Mouse (Mus musculus) Muller cell, postnatal 12 days (primary cell): Measurements from ENCODE around the gene Lin54.
A peak's percentile ranks its signal among the peaks of the same experiment; 100 is the strongest.
"Not testable (repeated sequence)": the region's sequence is repeated elsewhere in the genome, so short reads cannot be mapped to it uniquely, and the experiment has no call there.

Experiments used
- DNase-seq: peaks from one replicate; pipeline ENCODE4 v3.0.0-alpha.2; 2015; ENCODE audit errors: inconsistent ontology term

The Lin54 gene

DNA sequence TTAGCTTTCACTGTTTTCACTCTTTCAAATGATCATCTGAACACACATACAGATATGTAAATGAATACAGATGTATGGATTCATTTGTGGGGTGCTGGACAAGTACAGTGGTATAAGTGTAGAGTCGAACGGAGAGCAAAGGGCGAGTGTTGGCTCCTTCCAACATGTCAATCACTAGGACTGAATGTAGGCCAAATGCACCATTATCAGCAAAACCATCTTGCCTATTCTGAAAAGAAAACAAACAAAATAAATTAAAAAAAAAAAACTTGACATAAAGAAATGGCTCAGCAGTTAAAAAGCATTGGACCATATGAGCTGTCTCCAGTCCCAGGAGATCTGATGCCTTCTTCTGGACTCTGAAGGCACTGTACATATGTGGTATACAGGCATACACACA is 12.2 kb downstream of the Lin54 start:
- no peak for DNase-seq

- DNase-seq, result no peak
Observed at GRCm38 (mm10) chr5:100487120-100487519, 13.3 kb downstream of the Lin54 start.

GRCm38 (mm10) chr5:100483569-100483968 is 16.9 kb downstream of the Lin54 start:
- no peak for DNase-seq

DNA sequence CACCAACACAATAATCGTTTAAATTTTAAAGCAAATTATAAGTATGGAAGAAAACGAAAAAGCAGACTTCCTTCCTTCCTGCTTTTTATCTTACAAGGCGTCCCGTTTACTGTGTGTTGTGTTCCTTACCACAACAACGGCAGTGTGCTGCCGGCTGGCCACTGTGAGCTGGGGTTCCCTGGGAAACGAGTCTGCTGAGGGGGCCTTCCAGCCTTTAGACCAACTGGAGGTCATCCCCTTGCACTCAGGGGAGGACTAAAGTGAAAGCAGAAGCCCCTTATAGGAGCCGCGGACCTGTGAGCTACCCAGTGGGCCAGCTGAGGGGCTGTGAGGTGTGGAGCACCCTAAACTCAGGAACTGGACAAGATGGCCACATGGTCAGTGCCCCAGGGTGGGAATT is 22.8 kb downstream of the Lin54 start:
- no peak for DNase-seq

GRCm38 (mm10) chr5:100476328-100476727 is 24.1 kb downstream of the Lin54 start:
- DNase-seq, result no peak

GRCm38 (mm10) chr5:100467336-100467735 is 33.1 kb downstream of the Lin54 start:
- no peak for DNase-seq

DNA sequence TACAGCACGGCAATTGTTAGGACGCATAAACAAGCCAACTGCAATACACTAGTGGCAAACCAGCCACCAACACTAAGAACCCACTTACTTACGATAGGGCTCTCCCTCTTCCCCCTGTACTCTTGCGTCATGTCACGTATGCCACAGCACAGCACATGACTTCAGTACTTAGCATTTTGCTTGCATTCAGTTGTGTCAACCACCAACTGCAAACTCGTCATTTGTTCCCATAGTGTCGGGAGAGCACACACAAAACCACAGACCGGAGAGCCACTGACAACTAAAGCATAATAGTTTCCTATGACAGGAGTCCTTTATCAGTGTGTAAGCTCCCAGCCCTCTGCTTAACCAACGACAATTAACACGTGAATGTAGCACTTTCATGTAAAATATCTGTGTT is 33.8 kb downstream of the Lin54 start:
- DNase-seq, result no peak

GRCm38 (mm10) chr5:100462374-100462773 is 38.1 kb downstream of the Lin54 start:
- DNase-seq, result no peak

DNA sequence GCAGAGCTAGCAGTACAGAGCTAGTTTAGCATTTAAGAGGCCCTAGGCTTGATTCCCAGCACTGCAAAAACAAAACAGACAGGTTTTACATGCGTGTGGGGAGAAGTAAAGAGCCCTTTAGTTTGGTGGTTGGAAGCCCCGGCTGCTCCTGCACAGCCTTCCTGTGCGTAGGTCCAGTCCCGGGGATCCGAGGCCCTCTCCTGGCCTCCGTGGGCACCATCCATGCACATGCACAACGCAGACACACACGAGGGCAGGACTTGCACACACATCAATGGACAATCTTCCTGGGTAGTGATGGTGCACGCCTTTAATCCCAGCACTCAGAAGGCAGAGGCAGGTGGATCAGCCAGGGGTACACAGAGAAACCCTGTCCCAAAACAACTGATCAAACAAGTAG is 38.9 kb downstream of the Lin54 start:
- DNase-seq, result no peak

DNA sequence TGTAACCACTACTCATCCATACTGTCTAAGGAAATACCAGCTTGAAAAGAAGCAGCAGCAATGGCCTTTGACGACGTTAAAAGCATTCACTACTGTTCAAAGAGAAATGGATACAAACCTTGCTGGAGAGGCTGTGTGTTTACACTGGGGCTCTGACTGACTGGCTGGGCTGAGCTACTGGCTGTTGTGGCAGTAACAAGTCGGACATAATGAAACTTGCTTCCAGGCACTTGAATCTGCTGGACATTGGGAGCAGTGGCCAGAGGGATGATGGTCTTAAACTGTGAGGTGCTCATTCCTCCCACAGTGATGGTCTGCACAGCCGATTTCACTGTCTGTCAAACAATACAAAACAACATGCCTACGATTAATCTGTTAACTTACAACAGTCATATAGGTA is 41.0 kb downstream of the Lin54 start:
- no peak for DNase-seq

DNA sequence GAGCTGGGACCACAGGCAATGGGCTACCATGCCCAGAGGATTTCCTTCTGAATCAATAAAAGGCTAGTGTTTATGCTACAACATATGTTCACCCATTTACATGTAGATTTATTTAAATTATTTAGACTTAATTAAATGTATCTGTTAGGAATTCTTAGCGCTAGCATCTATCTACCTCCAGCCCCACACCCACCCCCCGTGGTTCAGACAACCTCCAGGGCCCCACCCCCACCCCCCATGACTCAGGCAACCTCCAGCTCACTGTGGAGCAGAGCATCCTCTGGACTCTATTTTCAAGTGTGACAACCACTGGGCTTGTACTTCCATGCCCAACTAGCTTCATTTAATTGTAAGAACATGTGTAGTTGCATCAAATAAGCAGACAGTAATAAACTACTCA is 48.6 kb downstream of the Lin54 start:
- DNase-seq, result no peak

DNA sequence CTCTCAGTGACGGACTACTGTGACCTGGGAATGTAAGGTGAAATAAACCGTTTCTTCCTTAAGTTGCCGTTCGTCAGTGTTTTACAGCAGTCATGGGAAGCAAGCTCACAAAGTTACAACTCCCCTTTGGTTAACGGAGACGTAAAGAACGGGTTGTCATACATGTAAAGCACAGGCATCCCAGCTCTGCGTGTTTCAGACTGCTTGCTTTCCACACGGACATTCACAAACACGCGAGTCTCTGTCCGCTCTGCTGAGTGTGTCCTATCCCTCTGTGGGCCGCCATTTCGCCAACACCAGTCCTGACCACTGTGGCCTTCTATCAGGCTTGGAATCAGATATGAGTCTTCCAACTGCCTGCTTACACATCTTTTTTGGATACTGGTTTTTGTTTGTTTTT is 61.6 kb downstream of the Lin54 start:
- DNase-seq, result no peak

DNA sequence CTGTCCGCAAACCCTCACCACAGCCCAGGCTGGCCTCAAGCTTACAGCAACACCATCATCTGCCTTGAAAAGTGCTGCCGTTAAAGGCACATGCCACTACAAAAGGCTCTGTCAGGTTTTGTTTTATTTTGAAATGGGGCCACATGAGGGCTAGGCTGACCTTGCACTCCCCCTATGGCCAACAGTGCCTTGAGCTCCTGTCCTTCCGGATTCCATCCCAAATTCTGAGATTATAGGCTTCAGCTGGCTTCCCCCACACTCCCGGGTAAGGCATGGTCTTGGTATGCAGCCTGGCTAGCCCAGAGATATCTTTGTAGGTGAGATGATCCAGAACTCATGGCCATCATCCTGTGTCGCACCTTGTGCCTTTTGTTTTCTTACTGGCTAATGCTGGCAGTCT is 62.5 kb downstream of the Lin54 start:
- no peak for DNase-seq

GRCm38 (mm10) chr5:100437086-100437485 is 63.4 kb downstream of the Lin54 start:
- no peak for DNase-seq

DNA sequence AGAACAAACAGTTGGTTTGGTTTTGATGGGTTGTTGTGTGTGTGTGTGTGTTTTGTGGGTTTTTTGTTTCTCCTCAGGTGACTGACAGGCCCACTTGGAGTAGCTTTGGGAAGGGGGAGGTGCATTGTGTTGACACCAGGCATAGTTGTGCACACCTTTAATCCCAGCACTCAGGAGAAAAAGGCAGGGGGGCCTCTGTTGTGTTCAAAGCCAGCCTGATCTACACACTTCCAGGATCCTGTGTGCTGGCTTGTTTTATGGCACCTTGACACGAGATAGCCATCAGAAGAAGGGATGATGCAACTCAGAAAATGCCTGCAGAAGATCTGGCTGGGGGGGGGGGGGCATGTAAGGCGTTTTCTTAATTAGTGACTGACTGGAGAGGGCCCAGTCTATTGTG is 69.5 kb downstream of the Lin54 start:
- DNase-seq, result no peak

GRCm38 (mm10) chr5:100430076-100430390 is 70.4 kb downstream of the Lin54 start:
- DNase-seq, result no peak

GRCm38 (mm10) chr5:100429344-100430075 is 70.9 kb downstream of the Lin54 start:
- DNase-seq, result peak; percentile 98

GRCm38 (mm10) chr5:100428734-100429343 is 71.6 kb downstream of the Lin54 start:
- no peak for DNase-seq

DNA sequence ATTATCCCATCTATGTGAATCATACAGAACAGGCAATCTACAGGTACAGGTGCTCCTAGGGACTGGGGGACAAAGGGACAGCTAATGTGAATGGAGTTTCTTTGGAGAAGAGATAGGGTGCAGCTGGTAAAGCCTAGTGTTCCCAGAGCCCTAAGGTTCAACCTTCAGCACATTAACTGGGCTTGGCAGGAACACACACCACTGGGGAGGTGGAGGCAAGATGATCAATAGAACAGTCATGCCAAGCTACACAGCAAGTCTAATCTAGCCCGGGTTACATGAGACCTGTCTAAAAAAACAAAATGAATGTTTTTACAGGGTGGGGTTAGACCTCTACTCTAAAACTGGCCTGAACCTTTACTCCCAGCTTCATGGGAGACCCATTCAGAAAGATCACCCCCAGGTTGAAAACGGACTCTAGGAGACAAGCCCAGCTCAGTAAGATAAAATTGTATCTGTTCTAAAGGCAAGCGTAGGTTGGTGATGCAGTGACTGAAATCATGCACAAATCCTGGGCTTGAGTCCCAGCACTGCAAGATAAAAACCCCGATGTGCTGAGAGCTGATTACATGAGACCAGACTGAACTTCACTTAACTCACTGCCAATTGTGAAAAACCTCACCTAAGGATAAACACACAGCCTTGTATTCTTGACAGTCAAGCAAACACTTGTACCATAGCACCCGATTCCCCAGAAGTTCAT is 72.3 kb downstream of the Lin54 start:
- DNase-seq, result no peak

DNA sequence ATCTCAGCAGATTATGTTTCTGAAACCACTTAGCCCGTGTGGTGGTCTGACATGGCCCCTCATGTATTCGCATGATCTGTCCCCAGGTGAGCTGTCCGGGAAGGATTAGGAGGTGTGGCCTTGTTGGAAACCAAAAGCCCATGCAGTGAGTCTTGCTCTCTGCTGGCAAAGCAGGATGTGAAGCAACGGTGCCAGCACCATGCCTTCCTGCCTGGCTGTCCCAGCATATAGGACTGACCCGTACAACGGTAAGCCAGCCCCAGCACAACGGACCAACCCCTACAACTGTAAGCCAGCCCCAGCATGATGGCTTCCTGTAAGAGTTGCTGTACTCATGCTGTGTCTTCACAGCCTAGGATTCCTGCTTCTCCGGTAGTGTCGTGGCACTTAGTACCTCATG is 73.2 kb downstream of the Lin54 start:
- DNase-seq, result no peak

DNA sequence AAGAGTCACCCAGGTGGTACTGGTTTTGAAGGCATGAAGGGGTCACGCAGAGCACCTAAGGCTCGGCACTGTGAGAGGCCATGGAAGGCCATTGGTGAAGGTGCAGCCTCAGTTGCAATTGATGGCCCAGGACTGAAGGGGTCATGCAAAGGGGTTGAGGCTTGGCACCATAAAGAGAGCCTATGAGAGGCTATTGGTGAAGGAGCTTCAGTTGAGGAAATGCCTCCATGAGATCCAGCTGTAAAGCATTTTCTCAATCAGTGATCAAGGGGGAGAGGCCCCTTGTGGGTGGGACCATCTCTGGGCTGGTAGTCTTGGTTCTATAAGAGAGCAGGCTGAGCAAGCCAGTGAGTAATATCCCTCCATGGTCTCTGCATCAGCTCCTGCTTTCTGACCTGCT is 74.6 kb downstream of the Lin54 start:
- not testable (repeated sequence) for DNase-seq

DNA sequence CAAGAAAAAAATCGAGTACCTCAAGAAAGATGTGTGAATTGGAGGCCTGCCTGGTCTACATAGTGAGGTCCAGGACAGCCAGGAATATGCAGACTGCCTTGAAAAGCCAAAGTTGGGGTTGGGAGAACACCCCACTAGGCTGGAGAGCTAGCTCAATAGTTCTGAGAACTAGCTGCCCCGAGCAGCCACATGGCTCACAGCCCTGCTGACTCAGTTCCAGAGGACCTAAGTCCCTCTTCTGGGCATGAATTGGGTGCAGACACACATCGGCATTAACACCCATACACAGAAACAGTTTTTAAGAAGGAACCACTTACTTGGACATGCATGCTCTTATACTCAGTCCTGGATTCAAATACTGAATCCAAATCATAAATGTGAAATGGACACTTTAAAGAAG is 76.2 kb downstream of the Lin54 start:
- DNase-seq, result no peak

DNA sequence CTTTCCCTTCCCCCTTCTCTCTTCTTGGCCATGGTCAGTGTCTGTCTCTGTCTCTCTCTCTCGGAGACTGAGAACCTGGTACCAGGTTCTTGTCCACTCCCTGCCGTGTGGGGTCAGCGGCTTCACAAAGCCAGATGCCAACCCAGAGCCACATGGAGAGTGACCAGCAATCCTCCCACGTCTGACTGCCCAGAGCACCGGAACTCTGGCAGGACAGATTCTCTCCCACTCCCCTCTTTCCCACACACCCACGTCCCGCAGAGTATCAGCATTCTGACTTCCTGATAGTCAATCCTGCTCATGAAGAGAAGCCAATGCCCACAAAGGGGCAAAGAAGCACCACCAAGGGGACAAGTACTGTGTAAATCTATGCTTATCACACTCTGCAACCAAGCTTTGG is 76.8 kb downstream of the Lin54 start:
- no peak for DNase-seq
